Mouse (Mus musculus): Measurements from ENCODE around the gene Msto1.
"Not testable (repeated sequence)": the region's sequence is repeated elsewhere in the genome, so short reads cannot be mapped to it uniquely, and the experiment has no call there.

Gene Msto1

DNA sequence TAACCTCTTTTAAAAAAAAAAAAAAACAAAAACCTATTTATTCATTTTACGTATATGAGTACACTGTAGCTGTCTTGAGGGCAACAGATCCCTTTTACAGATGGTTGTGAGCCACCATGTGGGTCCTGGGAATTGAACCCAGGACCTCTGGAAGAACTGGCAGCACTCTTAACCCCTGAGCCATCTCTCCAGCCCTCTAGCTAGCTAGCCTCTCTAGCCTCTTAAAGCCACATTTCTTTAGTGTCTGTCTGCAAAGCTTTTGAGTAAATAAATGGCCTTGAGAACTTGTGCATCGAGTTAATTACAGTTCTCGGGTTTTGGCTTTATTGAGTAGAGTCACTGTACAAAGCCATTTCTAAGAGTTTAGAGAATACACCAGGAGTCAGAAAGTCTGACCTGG, 9.0 kb downstream of the Msto1 start:
- DNase-seq (ENCODE audit: low read depth), result no peak

DNA sequence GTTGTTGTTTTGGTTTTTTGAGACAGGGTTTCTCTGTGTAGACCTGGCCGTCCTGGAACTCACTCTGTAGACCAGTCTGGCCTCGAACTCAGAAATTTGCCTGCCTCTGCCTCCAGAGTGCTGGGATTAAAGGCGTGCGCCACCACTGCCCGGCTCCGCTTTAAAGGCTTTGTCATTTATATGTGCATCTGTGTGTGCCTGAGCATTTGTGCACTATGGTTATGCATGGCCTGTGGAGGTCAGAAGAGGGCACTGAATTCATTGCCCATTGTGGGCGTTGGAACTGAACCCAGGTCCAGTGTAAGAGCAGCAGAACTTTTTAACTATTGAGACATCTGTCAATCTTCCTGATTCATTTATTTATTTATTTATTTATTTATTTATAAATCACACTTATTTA, 20.8 kb downstream of the Msto1 start:
- DNase-seq (ENCODE audit: low read depth), result not testable (repeated sequence)

DNA sequence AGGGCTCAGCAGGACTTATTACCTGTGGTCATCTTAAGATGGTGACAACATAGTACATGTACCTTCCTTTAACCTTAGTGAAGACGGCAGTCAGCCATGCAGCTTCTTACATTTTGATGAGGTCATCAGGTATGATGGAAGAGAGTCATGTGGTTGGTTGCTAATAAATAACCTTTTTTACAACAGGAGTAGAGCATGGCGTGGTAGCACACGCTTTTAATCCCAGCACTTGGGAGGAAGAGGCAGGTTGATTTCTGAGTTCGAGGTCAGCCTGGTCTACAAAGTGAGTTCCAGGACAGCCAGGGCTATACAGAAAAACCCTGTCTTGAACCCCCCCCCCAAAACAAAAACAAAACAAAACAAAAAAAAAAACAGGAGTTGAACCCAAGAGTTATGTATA, 31.3 kb downstream of the Msto1 start:
- not testable (repeated sequence) for DNase-seq (ENCODE audit: low read depth)

DNA sequence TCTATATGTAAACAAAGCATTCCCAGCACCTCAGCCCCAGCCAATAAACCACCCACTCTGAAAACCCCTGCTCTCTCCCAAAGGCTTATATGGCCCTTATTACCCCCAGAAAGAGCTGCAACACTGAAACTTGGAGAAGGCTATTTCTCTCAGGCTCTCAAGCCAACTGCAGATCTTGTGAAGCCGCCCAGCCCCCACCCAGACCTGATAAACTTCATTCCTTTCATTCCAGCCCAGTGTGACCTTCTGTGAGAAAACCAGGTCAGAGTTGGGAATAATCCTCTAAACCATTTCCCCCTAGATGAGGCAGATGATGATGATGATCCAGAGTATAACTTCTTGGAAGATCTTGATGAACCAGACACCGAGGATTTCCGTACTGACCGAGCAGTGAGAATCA, 45.4 kb downstream of the Msto1 start:
- DNase-seq (ENCODE audit: low read depth), result not testable (repeated sequence)

DNA sequence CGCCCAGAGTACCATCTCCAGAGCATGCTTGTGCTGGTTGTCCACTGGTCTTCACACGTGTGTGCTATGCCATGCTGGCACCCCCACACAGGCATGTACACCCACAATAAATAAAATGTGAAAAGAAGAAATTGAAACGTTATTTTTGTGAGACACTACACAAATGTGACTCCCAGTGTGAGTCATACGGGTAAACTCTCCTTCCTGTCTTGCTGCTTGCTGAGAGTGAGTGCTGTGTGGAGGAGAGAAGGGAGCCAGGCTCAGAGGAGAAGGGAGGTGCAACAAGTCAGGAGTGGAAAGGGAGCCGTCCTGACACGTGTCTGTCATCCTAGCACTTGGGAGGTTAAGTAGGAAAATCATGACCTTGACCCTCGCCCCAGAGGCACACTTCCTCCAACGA, 46.6 kb downstream of the Msto1 start:
- DNase-seq (ENCODE audit: low read depth), result not testable (repeated sequence)

DNA sequence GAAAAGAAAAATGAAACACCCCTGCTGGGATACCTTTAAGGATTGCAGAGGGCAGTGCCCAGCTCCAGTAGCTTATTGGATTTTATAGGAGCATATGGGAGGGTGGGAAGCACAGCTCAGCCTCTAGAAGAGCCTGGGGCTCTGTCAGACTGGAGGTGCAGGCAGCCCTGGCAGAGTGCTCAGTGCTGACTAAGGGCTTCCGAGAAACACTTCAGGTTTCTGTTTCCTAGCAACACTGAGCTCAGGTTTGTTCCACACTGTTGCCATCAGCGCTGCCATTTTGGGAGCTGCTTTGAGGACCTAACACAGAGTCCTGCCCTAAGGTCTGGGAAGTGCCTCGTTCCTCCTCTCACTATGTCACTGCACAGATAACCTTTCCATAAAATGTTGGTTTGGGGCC, 47.1 kb downstream of the Msto1 start:
- DNase-seq (ENCODE audit: low read depth), result not testable (repeated sequence)

DNA sequence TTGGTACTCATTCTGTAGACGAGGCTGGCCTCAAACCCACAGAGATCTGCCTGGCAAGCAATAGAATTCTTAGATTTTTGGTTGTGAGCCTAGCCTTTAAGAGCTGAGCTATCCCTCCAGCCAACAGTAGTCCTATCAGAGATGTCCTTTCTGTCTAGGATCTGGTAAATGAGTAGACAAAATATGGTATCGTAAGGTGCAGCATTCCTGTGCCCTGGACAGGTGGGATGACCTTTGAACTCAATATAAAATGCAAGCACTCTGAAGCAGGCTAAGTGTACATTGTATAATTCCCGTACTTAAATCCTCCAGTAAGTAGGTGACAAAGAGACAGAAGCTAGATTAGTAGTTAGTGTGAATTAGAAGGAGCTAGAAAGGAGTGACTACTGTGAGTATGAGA, 51.7 kb downstream of the Msto1 start:
- no peak for DNase-seq (ENCODE audit: low read depth)

DNA sequence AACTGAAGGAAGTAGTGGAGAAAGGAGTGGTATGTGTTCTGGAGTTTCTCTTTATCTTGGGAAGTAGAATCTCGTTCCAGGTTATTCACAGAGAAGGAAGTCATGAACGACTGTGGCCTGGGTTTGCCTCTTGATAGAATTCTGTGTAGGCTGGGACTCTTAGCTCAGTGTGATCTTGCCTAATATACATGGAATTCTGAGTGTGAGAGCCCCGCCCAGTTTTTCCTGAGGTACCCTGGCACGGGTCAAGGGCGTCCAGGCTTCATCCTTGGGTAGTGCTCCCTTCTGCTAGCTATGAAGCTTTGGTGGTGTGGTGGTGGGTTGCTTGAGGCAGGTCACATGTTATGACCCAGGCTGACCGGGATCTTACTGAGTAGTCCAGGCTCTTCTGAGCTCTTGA, 58.0 kb downstream of the Msto1 start:
- DNase-seq (ENCODE audit: low read depth), result no peak

All from fibroblast of lung, adult 2 months (primary cell).